Mouse (Mus musculus) limb, embryonic 10.5 days (tissue): ENCODE data around the gene Jund. TPM values are rescaled to one million over a fixed set of nuclear protein-coding genes. Genes with fewer than 3 reads are reported as not detected.

Experiments used
- DNase-seq: peaks from one replicate; pipeline ENCODE4 v3.0.0-alpha.2; 2017; ENCODE audit warnings: low spot score
- H3K27ac ChIP-seq: fragments of 300-500 bp; sonication (generic); 2 replicates; pipeline ENCODE4 v1.5.1; 2016; ENCODE audit warnings: mild to moderate bottlenecking
- H3K27me3 ChIP-seq: fragments of 300-500 bp; sonication (generic); 2 replicates; pipeline ENCODE4 v1.6.1; 2016; ENCODE audit warnings: low read depth, mild to moderate bottlenecking; ENCODE audit not compliant: poor library complexity, severe bottlenecking
- H3K36me3 ChIP-seq: fragments of 300-500 bp; sonication (generic); 2 replicates; pipeline ENCODE4 v1.6.1; 2016; ENCODE audit warnings: mild to moderate bottlenecking, moderate library complexity
- H3K4me1 ChIP-seq: fragments of 300-500 bp; sonication (generic); 2 replicates; pipeline ENCODE4 v1.6.1; 2016
- H3K4me3 ChIP-seq: fragments of 300-500 bp; sonication (generic); 2 replicates; pipeline ENCODE4 v1.5.1; 2016; ENCODE audit warnings: mild to moderate bottlenecking, moderate library complexity
- H3K9me3 ChIP-seq: fragments of 300-500 bp; sonication (generic); replicated peaks from 2 replicates; pipeline ENCODE4 v1.6.1; 2016; ENCODE audit warnings: mild to moderate bottlenecking
- WGBS: fragments of 180-500 bp; shearing (Covaris S2); methylation state at CpG from one replicate; pipeline ENCODE4 v1.1.7; 2016; 5-methylcytosine and 5-hydroxymethylcytosine counted together
- polyA plus RNA-seq: library from polyadenylated mRNA; unstranded; fragments of >200 nt; fragmentation: Nextera tagmentation; extraction: Ambion mirVana; gene quantifications from 2 replicates; pipeline ENCODE4 v1.2.1, GENCODE M21; 2016

The Jund gene
- polyA plus RNA-seq, 1 experiment from 2014 or later, result 80.6 TPM

DNA sequence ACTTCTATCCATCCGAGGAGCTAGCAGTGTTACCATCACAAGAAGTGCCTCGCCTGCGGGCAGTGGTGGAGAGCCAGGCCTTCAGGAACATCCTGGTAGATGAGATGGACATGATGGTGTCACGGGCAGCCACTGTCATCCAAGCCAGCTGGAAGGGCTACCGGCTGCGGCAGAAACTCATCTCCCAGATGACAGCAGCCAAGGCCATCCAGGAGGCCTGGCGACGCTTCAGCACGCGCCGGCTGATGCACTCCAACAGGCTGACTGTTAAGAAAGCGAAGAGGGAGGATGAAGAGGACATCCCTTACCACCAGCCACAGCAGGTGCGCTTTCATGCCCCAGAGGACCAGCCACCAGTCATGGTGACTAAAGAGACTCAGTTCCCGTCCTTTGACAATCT lies 9.5 kb downstream of the Jund start:
- H3K4me1 ChIP-seq, result 0 out of 2 replicates have a peak, but pooled peaks cover 1% of the 10 kb centered on the region
- WGBS, result 92% methylated on average over 14 of the region's 14 CpGs
- H3K36me3 ChIP-seq, result peaks cover 5% of the 10 kb centered on the region
- no peak overlapping the region for H3K4me3 ChIP-seq
- DNase-seq, result no peak
- no peak overlapping the region for H3K27ac ChIP-seq
- H3K9me3 ChIP-seq, result no peaks in the 10 kb centered on the region
- H3K27me3 ChIP-seq, result no peaks in the 10 kb centered on the region

DNA sequence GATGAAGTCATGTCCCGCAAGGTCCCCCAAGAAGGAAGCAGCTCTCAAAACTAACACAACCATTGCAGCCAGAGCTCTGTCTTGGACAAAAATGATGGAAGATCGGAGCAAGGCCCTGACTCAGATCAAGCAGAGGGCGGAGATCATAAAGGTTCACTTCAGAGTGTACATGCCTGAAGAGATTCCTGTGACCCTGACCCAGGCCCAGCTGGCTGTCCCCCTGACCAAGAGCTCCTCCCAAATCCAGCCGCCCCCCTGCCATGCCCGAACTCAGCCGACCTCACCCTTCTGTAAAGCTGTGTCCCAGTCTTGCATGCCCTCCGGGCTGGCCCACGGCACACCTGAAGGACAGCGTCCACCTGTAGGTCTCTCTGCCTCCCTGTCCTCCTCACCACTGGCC lies 11.0 kb downstream of the Jund start:
- Histone ChIP-seq H3K27ac (no peak overlapping the region), H3K36me3 (no peaks in the 10 kb centered on the region), H3K9me3 (no peaks in the 10 kb centered on the region), H3K4me3 (no peak overlapping the region), H3K4me1 (peaks cover 5% of the 10 kb centered on the region; the same call in 1 of the 2 replicates), H3K27me3 (no peaks in the 10 kb centered on the region)
- WGBS, result 90% methylated on average over 9 of the region's 9 CpGs
- no peak for DNase-seq

DNA sequence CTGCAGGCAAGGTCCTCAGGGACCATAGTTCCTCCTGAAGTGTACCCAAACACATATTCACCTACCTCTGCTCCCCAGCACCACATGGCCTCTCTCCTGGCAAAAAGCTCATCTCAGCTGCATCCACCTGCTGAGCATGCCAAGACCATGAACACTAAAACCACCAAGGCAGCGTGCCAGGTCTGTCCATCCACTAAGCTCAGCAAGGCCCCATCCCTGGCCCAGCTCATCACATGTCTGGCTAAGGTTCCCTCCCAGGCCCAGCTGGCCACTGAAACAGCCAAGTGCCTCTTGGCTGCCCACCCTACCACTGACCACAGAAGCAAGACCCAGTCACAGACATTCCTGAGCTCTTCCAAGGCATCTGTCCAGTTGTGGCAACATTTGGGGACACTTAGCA lies 11.5 kb downstream of the Jund start:
- no peak overlapping the region for H3K27ac ChIP-seq

GRCm38 (mm10) chr8:70711041-70711440 lies 12.3 kb downstream of the Jund start:
- 89% methylated on average over 11 of the region's 11 CpGs for WGBS
- H3K27me3 ChIP-seq, result no peaks in the 10 kb centered on the region
- no peak overlapping the region for H3K4me3 ChIP-seq
- H3K9me3 ChIP-seq, result no peaks in the 10 kb centered on the region
- peaks cover 5% of the 10 kb centered on the region; the same call in 1 of the 2 replicates for H3K4me1 ChIP-seq
- no peak for DNase-seq
- H3K27ac ChIP-seq, result no peak overlapping the region
- H3K36me3 ChIP-seq, result no peaks in the 10 kb centered on the region

More for the DNA sequence above, 11.5 kb downstream of the Jund start:
- Histone ChIP-seq H3K4me3 (no peak overlapping the region), H3K4me1 (peaks cover 5% of the 10 kb centered on the region; the same call in 1 of the 2 replicates), H3K36me3 (no peaks in the 10 kb centered on the region), H3K27me3 (no peaks in the 10 kb centered on the region), H3K9me3 (no peaks in the 10 kb centered on the region)
- DNase-seq, result no peak
- 90% methylated on average over 1 of the region's 1 CpGs for WGBS

GRCm38 (mm10) chr8:70713991-70714390 lies 15.2 kb downstream of the Jund start:
- no peak overlapping the region for H3K4me3 ChIP-seq
- DNase-seq, result no peak
- 86% methylated on average over 7 of the region's 7 CpGs for WGBS
- peaks cover 9% of the 10 kb centered on the region for H3K4me1 ChIP-seq
- H3K27me3 ChIP-seq, result peaks cover 5% of the 10 kb centered on the region; the same call in 1 of the 2 replicates
- H3K36me3 ChIP-seq, result no peaks in the 10 kb centered on the region
- peak overlapping the region; percentile 32; the same call in 1 of the 2 replicates for H3K27ac ChIP-seq
- no peaks in the 10 kb centered on the region for H3K9me3 ChIP-seq

DNA sequence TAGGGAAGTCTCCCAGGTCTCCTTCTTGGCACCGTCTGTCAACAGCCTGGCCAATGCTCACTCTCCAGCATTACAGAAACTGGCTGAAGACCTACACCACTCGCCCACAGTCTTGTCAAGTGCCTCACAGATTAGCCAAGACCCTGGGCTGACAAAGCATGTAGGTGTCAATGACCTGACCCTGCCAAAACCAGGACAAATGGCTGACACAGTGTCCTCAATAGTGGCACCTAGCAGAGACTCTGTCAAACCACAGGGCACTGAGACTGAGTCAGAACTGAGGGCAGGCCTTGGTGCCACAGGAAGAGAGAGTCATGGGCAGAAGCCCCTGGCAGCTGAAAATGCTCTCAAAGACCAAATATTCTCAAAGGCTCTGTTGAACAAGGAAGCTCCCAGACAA lies 16.3 kb downstream of the Jund start:
- no peak overlapping the region for H3K4me3 ChIP-seq
- 52% methylated on average over 2 of the region's 2 CpGs for WGBS

DNA sequence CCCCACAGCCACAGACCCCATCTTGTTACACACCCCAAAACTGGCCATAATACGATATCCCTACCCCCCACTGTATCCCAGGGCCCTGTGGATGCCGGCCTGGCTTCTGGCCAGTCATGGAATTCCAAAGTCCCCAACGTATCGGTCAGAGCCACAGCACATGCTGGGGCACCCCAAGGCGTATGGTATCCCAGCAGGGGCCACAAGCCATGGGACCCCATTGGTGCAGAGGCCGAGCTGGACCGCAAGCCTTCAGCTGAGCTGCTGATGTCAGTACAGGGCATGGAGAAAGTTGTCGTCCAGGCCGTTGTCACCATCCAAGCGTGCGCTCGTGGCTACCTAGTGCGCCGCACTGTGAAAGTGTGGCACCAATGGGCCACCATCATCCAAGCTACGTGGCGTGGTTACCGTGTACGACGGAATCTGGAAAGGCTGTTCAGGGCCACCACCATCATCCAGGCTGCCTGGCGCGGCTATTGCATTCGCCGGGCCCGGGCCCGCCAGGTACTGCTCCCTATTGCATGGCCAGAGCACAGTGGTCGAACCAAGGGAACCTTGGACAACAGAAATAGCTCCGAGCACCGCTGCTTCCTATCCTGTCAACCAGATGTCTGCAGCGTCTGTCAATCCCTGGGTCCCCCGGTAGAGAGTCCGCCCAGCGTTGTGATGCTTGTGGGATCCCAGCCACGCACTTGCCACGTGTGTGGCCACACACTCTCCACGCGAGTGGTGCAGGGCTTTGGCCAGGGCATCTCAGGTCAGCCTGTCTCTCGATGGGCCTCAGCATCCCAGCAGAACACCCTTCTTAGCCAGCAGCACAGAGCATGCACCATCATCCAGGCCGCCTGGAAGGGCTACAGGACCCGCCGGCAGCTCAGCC lies 18.0 kb downstream of the Jund start:
- H3K36me3 ChIP-seq, result no peaks in the 10 kb centered on the region
- H3K4me3 ChIP-seq, result no peak overlapping the region
- no peak overlapping the region for H3K27ac ChIP-seq
- peaks cover 5% of the 10 kb centered on the region; the same call in 1 of the 2 replicates for H3K27me3 ChIP-seq
- H3K9me3 ChIP-seq, result no peaks in the 10 kb centered on the region
- DNase-seq, result no peak
- WGBS, result 86% methylated on average over 40 of the region's 40 CpGs
- H3K4me1 ChIP-seq, result peaks cover 11% of the 10 kb centered on the region

More for the DNA sequence above, 16.3 kb downstream of the Jund start:
- H3K9me3 ChIP-seq, result no peaks in the 10 kb centered on the region
- H3K4me1 ChIP-seq, result peaks cover 9% of the 10 kb centered on the region
- 0 out of 2 replicates have a peak overlapping the region, but pooled peaks have one; percentile 47 for H3K27ac ChIP-seq
- H3K27me3 ChIP-seq, result peaks cover 5% of the 10 kb centered on the region; the same call in 1 of the 2 replicates
- DNase-seq, result no peak
- no peaks in the 10 kb centered on the region for H3K36me3 ChIP-seq

GRCm38 (mm10) chr8:70718297-70718696 lies 19.5 kb downstream of the Jund start, which contains the start of gene Gm3336:
Gene Gm3336 (plus strand): TSS chr8:70718543.
- H3K9me3 ChIP-seq, result no peaks in the 10 kb centered on the region
- H3K4me3 ChIP-seq, result no peak within 1 kb of the TSS
- WGBS, result 5% methylated on average over 19 of the region's 19 CpGs
- peak; percentile 73 for DNase-seq
- no peak within 1 kb of the TSS for H3K27ac ChIP-seq
- H3K36me3 ChIP-seq, result no peaks in the 10 kb centered on the region
- peaks cover 5% of the 10 kb centered on the region; the same call in 1 of the 2 replicates for H3K27me3 ChIP-seq
- peaks cover 11% of the 10 kb centered on the region for H3K4me1 ChIP-seq

- H3K27me3 ChIP-seq, result peaks cover 5% of the 10 kb centered on the region; the same call in 1 of the 2 replicates
- no peak overlapping the region for H3K4me3 ChIP-seq
- DNase-seq, result no peak
- no peaks in the 10 kb centered on the region for H3K36me3 ChIP-seq
- WGBS, result 67% methylated on average over 9 of the region's 9 CpGs
- H3K9me3 ChIP-seq, result no peaks in the 10 kb centered on the region
- H3K4me1 ChIP-seq, result peaks cover 13% of the 10 kb centered on the region
- H3K27ac ChIP-seq, result no peak overlapping the region
Observed at GRCm38 (mm10) chr8:70719796-70720270, 21.1 kb downstream of the Jund start.

DNA sequence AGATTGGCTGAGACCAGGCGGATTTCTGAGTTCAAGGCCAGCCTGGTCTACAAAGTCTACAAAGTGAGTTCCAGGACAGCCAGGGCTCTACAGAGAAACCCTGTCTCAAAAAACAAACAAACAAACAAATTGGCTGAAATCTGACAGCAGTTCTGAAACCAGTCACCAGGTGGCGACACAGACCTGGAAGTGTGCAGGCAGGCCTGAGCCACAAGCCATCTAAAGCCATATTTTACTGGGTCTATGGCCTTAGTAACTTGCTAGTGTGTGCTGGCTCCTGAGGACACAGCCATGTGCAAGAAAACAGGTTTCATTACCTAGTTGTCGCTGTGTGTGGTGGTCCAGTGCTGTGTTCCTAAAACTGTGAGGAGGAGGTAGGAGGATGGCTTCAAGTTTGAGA lies 22.0 kb downstream of the Jund start:
- 5% methylated on average over 3 of the region's 3 CpGs for WGBS
- H3K4me1 ChIP-seq, result peaks cover 13% of the 10 kb centered on the region
- H3K4me3 ChIP-seq, result no peak overlapping the region
- no peak overlapping the region for H3K27ac ChIP-seq
- no peaks in the 10 kb centered on the region for H3K9me3 ChIP-seq
- DNase-seq, result peak; percentile 89
- peaks cover 6% of the 10 kb centered on the region; the same call in 1 of the 2 replicates for H3K27me3 ChIP-seq
- no peaks in the 10 kb centered on the region for H3K36me3 ChIP-seq

DNA sequence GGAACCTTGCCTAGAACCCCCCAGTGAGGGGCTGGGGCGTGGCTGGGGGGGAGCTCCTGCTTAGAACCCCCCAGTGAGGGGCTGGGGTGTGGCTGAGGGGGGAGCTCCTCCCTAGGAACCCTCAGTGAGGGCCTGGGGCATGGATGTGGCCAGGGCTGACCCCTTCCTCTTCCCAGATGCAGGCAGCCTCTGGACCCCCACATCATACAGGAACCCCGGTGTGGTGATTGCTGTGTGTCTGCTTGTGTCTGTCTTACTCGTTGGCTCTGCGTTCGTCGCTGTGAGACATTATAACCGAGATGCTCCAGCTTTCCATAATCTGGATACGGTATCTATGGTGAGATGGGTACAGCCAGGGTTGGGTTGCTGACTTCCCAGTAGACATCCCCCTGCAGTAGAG lies 22.9 kb downstream of the Jund start:
- DNase-seq, result no peak
- H3K9me3 ChIP-seq, result no peaks in the 10 kb centered on the region
- H3K4me3 ChIP-seq, result no peak overlapping the region
- H3K4me1 ChIP-seq, result peaks cover 13% of the 10 kb centered on the region
- WGBS, result 83% methylated on average over 8 of the region's 8 CpGs
- no peak overlapping the region for H3K27ac ChIP-seq
- no peaks in the 10 kb centered on the region for H3K36me3 ChIP-seq
- peaks cover 14% of the 10 kb centered on the region for H3K27me3 ChIP-seq

DNA sequence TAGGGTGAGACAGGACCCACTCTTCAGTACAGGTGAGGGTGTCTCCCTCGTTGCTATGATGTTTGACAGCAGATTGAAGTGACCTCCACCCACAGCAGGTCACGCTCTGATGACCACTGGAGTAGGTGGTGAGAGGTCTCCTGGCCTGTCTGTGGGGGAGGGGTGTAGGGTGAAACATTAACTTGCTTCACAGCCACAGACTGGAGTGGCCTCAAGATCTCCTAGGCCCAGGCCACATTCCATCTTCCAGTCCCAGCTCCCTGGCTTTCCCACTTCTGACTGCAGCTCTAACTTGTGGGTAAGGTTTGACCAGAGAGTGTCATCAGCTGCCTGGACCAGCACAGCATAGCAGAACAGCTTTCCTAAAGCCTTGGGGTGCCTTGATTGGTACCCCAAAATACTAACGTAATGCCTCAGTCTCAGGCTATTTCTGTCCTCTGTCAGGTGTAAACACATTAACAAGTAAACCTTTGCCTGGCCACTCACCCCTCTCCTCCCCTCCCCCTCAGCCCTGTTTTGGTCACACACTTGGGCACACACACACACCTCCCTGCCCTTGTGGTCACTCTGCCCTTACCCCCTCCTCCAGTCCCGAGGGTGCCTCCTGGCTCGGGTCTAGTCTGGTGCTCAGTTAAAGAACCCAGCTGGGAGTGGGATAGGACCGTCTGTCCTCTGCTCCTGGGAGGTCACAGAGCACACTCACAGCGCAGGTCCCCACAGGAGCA lies 24.9 kb downstream of the Jund start, which contains the start of gene Pde4c:
Gene Pde4c (plus strand): TSS at position 235 of the 725 bp plus-strand sequence.
- Histone ChIP-seq H3K27me3 (peaks cover 28% of the 10 kb centered on the region), H3K27ac (no peak within 1 kb of the TSS), H3K4me1 (0 out of 2 replicates have a peak, but pooled peaks cover 9% of the 10 kb centered on the region), H3K36me3 (no peaks in the 10 kb centered on the region), H3K9me3 (no peaks in the 10 kb centered on the region), H3K4me3 (no peak within 1 kb of the TSS)
- 68% methylated on average over 7 of the region's 7 CpGs for WGBS
- no peak for DNase-seq
